Mouse (Mus musculus): ENCODE results near the gene Ston2. TPM values are rescaled to one million over a fixed set of nuclear protein-coding genes. Genes with fewer than 3 reads are reported as not detected.

Gene Ston2
- polyA plus RNA-seq, 1 experiment from 2014 or later, result 12.1 TPM

DNA sequence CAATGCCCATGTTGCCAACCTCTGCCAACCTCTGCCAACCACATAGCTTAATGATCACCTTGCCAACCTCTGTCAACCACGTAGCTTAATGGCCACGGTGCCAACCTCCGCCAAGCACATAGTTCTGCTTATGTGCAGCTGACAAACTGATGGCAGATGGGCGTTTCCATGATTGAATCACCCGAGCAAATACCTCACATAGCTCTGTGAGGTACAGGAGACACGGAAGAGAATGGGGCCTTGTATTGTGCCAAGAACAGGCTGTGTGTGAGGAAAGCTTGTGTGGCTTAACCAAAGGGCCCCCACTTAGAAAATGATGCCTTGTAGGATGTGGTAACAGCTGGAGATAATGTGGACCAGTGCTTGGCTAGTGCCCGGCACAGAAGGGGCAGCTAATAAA lies 120.4 kb downstream of the Ston2 start:
- Histone ChIP-seq H3K4me2 (no peak overlapping the region), H3K9ac (no peak overlapping the region), H3K27me3 (no peaks in the 10 kb centered on the region), H3K27ac (no peak overlapping the region), H3K4me1 (peaks cover 9% of the 10 kb centered on the region; the same call in 1 of the 2 replicates), H3K9me3 (no peaks in the 10 kb centered on the region), H3K36me3 (no peaks in the 10 kb centered on the region), H3K4me3 (no peak overlapping the region)
- no peak for ATAC-seq (ENCODE audit: insufficient number of reproducible peaks, low FRiP score, low TSS enrichment, low read depth)
- WGBS, result 66% methylated on average over 7 of the region's 7 CpGs

- H3K4me3 ChIP-seq, result no peak overlapping the region
- no peak overlapping the region for H3K4me2 ChIP-seq
- WGBS, result 86% methylated on average over 3 of the region's 3 CpGs
- H3K36me3 ChIP-seq, result no peaks in the 10 kb centered on the region
- H3K27ac ChIP-seq, result no peak overlapping the region
- no peak overlapping the region for H3K9ac ChIP-seq
- H3K9me3 ChIP-seq, result no peaks in the 10 kb centered on the region
- ATAC-seq (ENCODE audit: insufficient number of reproducible peaks, low FRiP score, low TSS enrichment, low read depth), result no peak
- peaks cover 9% of the 10 kb centered on the region; the same call in 1 of the 2 replicates for H3K4me1 ChIP-seq
- no peaks in the 10 kb centered on the region for H3K27me3 ChIP-seq
Observed at GRCm38 (mm10) chr12:91666607-91667006, 121.6 kb downstream of the Ston2 start.

- H3K4me1 ChIP-seq, result peaks cover 9% of the 10 kb centered on the region; the same call in 1 of the 2 replicates
- no peak overlapping the region for H3K9ac ChIP-seq
- no peaks in the 10 kb centered on the region for H3K9me3 ChIP-seq
- no peaks in the 10 kb centered on the region for H3K36me3 ChIP-seq
- WGBS, result 86% methylated on average over 5 of the region's 5 CpGs
- no peak for ATAC-seq (ENCODE audit: insufficient number of reproducible peaks, low FRiP score, low TSS enrichment, low read depth)
- no peak overlapping the region for H3K27ac ChIP-seq
- no peak overlapping the region for H3K4me3 ChIP-seq
- no peaks in the 10 kb centered on the region for H3K27me3 ChIP-seq
- no peak overlapping the region for H3K4me2 ChIP-seq
Observed at GRCm38 (mm10) chr12:91665431-91665830, 122.8 kb downstream of the Ston2 start.

DNA sequence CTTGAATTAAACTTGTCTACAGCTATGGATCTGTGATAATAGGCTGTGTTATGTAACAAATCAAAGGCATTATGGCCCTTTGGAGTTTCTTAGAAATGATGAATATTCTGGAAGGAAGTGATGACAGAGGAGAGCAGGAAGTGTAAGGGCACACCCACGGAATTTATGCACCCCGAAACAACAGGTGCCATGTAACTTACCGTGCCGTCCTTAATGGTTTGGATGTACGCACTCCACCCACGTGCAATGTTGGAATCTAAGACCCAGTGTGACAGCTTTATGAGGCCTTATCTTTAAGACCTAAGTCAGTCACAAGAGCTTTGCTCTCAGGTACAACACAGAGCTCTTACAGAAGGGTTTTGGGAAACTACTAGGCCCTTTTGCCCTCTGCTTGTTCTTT lies 124.9 kb downstream of the Ston2 start:
- no peaks in the 10 kb centered on the region for H3K36me3 ChIP-seq
- H3K27me3 ChIP-seq, result no peaks in the 10 kb centered on the region
- H3K9me3 ChIP-seq, result no peaks in the 10 kb centered on the region
- H3K9ac ChIP-seq, result no peak overlapping the region
- 47% methylated on average over 6 of the region's 6 CpGs for WGBS
- no peak for ATAC-seq (ENCODE audit: insufficient number of reproducible peaks, low FRiP score, low TSS enrichment, low read depth)
- H3K27ac ChIP-seq, result 0 out of 2 replicates have a peak overlapping the region, but pooled peaks have one; percentile 18
- no peak overlapping the region for H3K4me2 ChIP-seq
- no peak overlapping the region for H3K4me3 ChIP-seq
- peaks cover 9% of the 10 kb centered on the region; the same call in 1 of the 2 replicates for H3K4me1 ChIP-seq

- H3K9ac ChIP-seq, result no peak overlapping the region
- no peak overlapping the region for H3K4me2 ChIP-seq
- H3K27me3 ChIP-seq, result no peaks in the 10 kb centered on the region
- no peak overlapping the region for H3K27ac ChIP-seq
- 51% methylated on average over 4 of the region's 4 CpGs for WGBS
- ATAC-seq (ENCODE audit: insufficient number of reproducible peaks, low FRiP score, low TSS enrichment, low read depth), result no peak
- H3K4me1 ChIP-seq, result peaks cover 9% of the 10 kb centered on the region; the same call in 1 of the 2 replicates
- no peak overlapping the region for H3K4me3 ChIP-seq
- H3K9me3 ChIP-seq, result no peaks in the 10 kb centered on the region
- H3K36me3 ChIP-seq, result no peaks in the 10 kb centered on the region
Observed at GRCm38 (mm10) chr12:91662844-91663243, 125.3 kb downstream of the Ston2 start.

DNA sequence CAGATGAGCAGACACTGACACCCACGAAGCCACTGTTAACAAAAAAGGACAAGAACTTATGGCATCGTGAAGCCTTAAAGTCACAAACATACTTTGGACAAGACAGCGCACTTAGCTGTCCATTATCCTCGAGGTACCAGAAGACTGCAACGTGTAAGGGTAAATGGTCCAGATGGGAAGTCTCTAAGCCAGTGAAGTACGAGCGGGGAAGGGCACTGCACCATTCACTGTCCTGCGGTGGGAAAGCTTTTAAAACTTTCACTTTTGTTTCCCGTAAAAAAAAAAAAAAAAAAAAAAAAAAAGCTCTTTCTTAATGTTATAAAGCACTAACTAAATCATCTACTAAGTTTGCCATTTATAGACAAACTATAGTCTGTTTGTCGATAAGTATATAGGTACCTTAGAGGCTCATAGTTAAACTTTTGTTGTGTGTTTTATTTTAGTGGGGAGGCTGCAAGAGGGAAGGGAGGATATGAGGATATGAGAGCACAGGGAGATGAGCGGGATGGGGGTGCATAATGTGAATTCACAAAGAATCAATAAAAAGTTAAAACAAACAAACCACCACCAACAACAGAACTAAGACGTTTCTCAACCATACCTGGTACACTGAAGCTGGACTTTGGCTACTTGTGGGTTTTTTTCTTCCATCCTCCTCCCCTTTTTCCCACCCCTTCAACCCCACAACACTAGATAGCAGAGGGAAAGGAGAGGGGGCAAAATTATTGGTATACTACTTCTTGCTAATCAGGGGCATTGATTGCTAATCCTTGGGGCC lies 127.4 kb downstream of the Ston2 start:
- Histone ChIP-seq H3K9ac (no peak overlapping the region), H3K4me1 (peaks cover 3% of the 10 kb centered on the region; the same call in 1 of the 2 replicates), H3K27ac (no peak overlapping the region), H3K9me3 (no peaks in the 10 kb centered on the region), H3K4me3 (no peak overlapping the region), H3K4me2 (no peak overlapping the region), H3K27me3 (no peaks in the 10 kb centered on the region), H3K36me3 (no peaks in the 10 kb centered on the region)
- no peak for ATAC-seq (ENCODE audit: insufficient number of reproducible peaks, low FRiP score, low TSS enrichment, low read depth)
- 78% methylated on average over 12 of the region's 12 CpGs for WGBS

DNA sequence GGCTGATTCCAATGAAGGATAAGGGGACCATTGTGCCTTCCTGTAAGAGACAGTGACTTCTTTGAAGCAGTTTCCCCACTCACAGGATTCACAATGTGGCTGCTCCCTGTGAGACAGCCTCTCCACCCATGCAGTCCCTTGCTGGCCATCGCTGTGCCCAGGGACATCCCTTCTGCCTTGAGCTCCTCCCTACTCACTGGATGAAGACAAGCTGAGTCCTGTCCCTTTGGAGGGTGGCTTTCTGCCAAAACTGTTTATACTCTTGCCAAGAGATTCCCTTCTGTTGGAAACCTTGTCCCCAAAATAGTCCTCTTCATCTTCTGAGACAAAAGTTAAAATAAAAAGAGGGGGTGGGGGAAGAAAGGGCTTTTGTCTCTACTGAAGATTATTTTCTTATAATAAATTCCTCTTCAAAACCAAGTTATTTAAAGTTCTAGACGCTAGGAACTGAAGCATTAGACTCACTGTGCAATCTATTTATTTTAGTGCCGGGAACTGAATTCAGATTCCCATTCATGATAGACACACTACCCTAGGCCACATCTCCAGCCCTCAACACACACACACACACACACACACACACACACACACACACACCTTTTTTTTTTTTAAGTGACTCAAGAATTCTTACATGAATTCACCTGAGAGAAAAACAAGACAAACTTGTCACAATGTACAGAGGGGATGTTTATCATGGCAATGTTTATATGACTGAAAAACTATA lies 133.6 kb downstream of the Ston2 start:
- Histone ChIP-seq H3K4me1 (0 out of 2 replicates have a peak, but pooled peaks cover 4% of the 10 kb centered on the region), H3K4me3 (no peak overlapping the region), H3K9me3 (no peaks in the 10 kb centered on the region), H3K36me3 (no peaks in the 10 kb centered on the region), H3K9ac (no peak overlapping the region), H3K4me2 (no peak overlapping the region), H3K27ac (no peak overlapping the region), H3K27me3 (no peaks in the 10 kb centered on the region)
- 69% methylated on average over 3 of the region's 3 CpGs for WGBS
- ATAC-seq (ENCODE audit: insufficient number of reproducible peaks, low FRiP score, low TSS enrichment, low read depth), result no peak

GRCm38 (mm10) chr12:91648426-91648825 lies 139.8 kb downstream of the Ston2 start:
- H3K4me2 ChIP-seq, result no peak overlapping the region
- ATAC-seq (ENCODE audit: insufficient number of reproducible peaks, low FRiP score, low TSS enrichment, low read depth), result no peak
- 95% methylated on average over 17 of the region's 17 CpGs for WGBS
- H3K9ac ChIP-seq, result no peak overlapping the region
- H3K27me3 ChIP-seq, result no peaks in the 10 kb centered on the region
- no peaks in the 10 kb centered on the region for H3K9me3 ChIP-seq
- no peaks in the 10 kb centered on the region for H3K4me1 ChIP-seq
- H3K27ac ChIP-seq, result no peak overlapping the region
- H3K4me3 ChIP-seq, result no peak overlapping the region
- peaks cover 18% of the 10 kb centered on the region for H3K36me3 ChIP-seq

DNA sequence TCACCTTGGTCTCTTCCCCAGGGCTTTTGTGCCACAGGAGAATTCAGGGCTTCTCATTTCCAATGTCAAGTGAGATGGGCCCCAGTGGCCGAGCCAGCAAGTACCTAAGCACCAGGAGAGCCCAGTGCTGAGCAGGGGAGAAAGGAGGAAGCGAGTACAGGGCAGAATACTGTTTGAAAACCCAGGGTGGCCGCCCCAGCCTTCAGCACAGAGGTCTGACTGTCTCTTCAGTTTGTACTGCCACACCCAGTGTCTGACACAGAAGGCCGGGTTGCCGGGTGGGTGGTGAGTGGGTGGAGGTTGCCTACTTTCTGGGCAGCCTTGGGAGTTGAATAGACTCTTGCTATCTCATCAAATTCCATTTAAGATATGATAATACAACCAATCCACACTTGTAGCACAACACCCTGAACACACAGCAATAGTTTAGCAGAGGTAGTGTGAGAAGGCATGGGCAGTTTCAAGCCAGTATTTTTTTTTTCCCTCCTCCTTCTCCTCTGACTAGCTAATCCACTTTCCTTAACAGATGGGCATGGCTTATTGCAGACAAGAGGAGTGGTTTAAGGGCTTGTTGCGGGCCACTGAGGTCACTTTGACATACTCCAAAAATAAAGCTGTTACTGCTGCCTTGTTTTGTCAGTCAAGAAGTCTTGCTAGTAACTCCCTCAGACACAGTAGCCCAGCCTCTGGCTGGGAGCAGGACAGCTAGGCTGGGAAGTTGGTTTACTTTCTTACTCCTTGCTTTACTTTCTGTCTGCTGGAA lies 142.6 kb downstream of the Ston2 start:
- WGBS, result 79% methylated on average over 6 of the region's 6 CpGs
- no peaks in the 10 kb centered on the region for H3K9me3 ChIP-seq
- H3K27me3 ChIP-seq, result no peaks in the 10 kb centered on the region
- no peak overlapping the region for H3K4me2 ChIP-seq
- H3K36me3 ChIP-seq, result peaks cover 18% of the 10 kb centered on the region
- H3K4me3 ChIP-seq, result no peak overlapping the region
- peaks cover 12% of the 10 kb centered on the region for H3K4me1 ChIP-seq
- no peak for ATAC-seq (ENCODE audit: insufficient number of reproducible peaks, low FRiP score, low TSS enrichment, low read depth)
- no peak overlapping the region for H3K27ac ChIP-seq
- H3K9ac ChIP-seq, result no peak overlapping the region

- H3K9me3 ChIP-seq, result no peaks in the 10 kb centered on the region
- no peak overlapping the region for H3K4me3 ChIP-seq
- 79% methylated on average over 7 of the region's 7 CpGs for WGBS
- peaks cover 13% of the 10 kb centered on the region for H3K36me3 ChIP-seq
- no peak for ATAC-seq (ENCODE audit: insufficient number of reproducible peaks, low FRiP score, low TSS enrichment, low read depth)
- H3K27me3 ChIP-seq, result no peaks in the 10 kb centered on the region
- H3K4me1 ChIP-seq, result peaks cover 14% of the 10 kb centered on the region
- no peak overlapping the region for H3K27ac ChIP-seq
- H3K4me2 ChIP-seq, result no peak overlapping the region
- no peak overlapping the region for H3K9ac ChIP-seq
Observed at GRCm38 (mm10) chr12:91643221-91643620, 145.0 kb downstream of the Ston2 start.

DNA sequence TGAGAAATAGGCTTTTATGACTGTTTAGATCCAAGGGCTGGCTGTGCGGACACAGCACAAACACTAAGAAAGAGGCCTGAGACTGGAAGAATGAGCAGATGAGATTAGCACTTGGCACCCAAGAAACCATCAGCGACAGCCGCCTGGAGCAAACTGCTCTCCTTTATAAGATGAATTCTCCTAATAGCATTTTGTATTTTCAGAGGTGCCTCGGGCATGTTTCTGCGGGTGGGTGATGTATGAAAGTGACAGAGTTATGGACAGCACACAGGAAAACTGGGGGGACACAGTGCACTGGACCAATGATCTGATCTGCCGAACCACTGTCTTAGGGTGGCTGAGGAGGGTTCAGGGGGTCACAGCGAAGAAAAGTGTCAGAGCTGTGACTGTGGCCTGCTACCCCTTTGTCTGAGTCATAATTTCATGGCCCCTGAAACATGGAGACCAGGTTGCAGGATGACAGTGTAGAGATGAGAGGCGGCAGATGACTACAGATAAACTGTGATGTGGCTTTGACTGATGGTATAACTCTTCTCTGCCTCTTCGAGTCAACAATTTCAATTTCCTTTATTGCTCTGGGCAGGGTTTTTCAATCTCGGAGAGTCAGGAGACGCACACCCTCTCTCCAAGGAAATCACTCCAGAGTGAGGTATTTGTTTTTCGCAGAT lies 145.6 kb downstream of the Ston2 start:
- no peaks in the 10 kb centered on the region for H3K9me3 ChIP-seq
- no peaks in the 10 kb centered on the region for H3K27me3 ChIP-seq
- H3K9ac ChIP-seq, result no peak overlapping the region
- 73% methylated on average over 12 of the region's 12 CpGs for WGBS
- H3K36me3 ChIP-seq, result peaks cover 6% of the 10 kb centered on the region; the same call in 1 of the 2 replicates
- H3K27ac ChIP-seq, result no peak overlapping the region
- no peak for ATAC-seq (ENCODE audit: insufficient number of reproducible peaks, low FRiP score, low TSS enrichment, low read depth)
- H3K4me2 ChIP-seq, result no peak overlapping the region
- H3K4me3 ChIP-seq, result no peak overlapping the region
- H3K4me1 ChIP-seq, result peaks cover 14% of the 10 kb centered on the region
